Mouse (Mus musculus) left cerebral cortex, postnatal 25 days (tissue): ENCODE data around the gene Rps6kb2. TPM values are rescaled to one million over a fixed set of nuclear protein-coding genes. Genes with fewer than 3 reads are reported as not detected.

Experiments
- DNase-seq, 2 experiments: peaks; one replicate each; pipeline ENCODE4 v3.0.0; 2022; ENCODE audit warnings: low spot score in 2 of 2, mixed read lengths in 1 of 2
- intact Hi-C: fragments of 180-260 bp; cut with DNase I; formaldehyde crosslinking; loops from one replicate; pipeline ENCODE4 v1.15.1; 2025
- total RNA-seq, 2 experiments: library from RNA; stranded (reverse); gene quantifications; 2 replicates each; pipeline ENCODE4 v1.2.3; 2021

Rps6kb2 gene
- total RNA-seq, 2 experiments from 2014 or later: 28.5 to 32.0 TPM

GRCm38 (mm10) chr19:4106654-4107053 lies 56.5 kb downstream of the Rps6kb2 start:
- intact Hi-C loops: no loop called here
- DNase-seq: no peak

- no peak for DNase-seq
- intact Hi-C loops: no loop called here
These were observed 58.4 kb downstream of the Rps6kb2 start for GRCm38 (mm10) chr19:4104675-4105194.

Other genes starting within 250 kb of the Rps6kb2 start
- 1 to 10 TPM; 2.2 to 2.4 TPM for gene Aldh3b1, start 233.5 kb downstream of the Rps6kb2 start, total RNA-seq
- 10 to 100 TPM; 14.1 to 16.1 TPM for gene Unc93b1, start 228.2 kb downstream of the Rps6kb2 start, total RNA-seq
- gene Aldh3b3, start 204.7 kb downstream of the Rps6kb2 start, total RNA-seq: under 1 TPM in 1 of 2 experiments, not detected in 1; 0.11 TPM
- gene Aldh3b2, start 191.0 kb downstream of the Rps6kb2 start, total RNA-seq: 1 to 10 TPM; 1.7 to 2.1 TPM
- gene Acy3, start 176.8 kb downstream of the Rps6kb2 start, total RNA-seq: 1 to 10 TPM; 3.2 to 3.4 TPM
- gene Tbx10, start 170.6 kb downstream of the Rps6kb2 start, total RNA-seq: not detected
- 1 to 10 TPM; 7.0 to 7.3 TPM for gene Nudt8, start 162.8 kb downstream of the Rps6kb2 start, total RNA-seq
- 1 to 10 TPM; 1.1 to 1.6 TPM for gene Gm49405, start 162.7 kb downstream of the Rps6kb2 start, total RNA-seq
- gene Doc2g, start 160.0 kb downstream of the Rps6kb2 start, total RNA-seq: 1 to 10 TPM; 4.4 to 5.1 TPM
- 100 to 1,000 TPM; 221 to 241 TPM for gene Ndufv1, start 150.5 kb downstream of the Rps6kb2 start, total RNA-seq
- gene Gstp1, start 125.4 kb downstream of the Rps6kb2 start, total RNA-seq: 100 to 1,000 TPM; 266 to 294 TPM
- gene Gstp2, start 117.3 kb downstream of the Rps6kb2 start, total RNA-seq: 10 to 100 TPM; 30.7 to 33.1 TPM
- gene Gstp3, start 103.8 kb downstream of the Rps6kb2 start, total RNA-seq: not detected
- gene Cabp2, start 81.8 kb downstream of the Rps6kb2 start, total RNA-seq: not detected
- gene Cdk2ap2, start 66.2 kb downstream of the Rps6kb2 start, total RNA-seq: 10 to 100 TPM; 31.8 to 35.3 TPM
- gene Pitpnm1, start 63.4 kb downstream of the Rps6kb2 start, total RNA-seq: 100 to 1,000 TPM; 208 to 215 TPM
- gene Aip, start 37.5 kb downstream of the Rps6kb2 start, total RNA-seq: 100 to 1,000 TPM; 116 to 118 TPM
- not detected for gene Gpr152, start 23.6 kb downstream of the Rps6kb2 start, total RNA-seq
- gene Cabp4, start 19.3 kb downstream of the Rps6kb2 start, total RNA-seq: not detected
- 10 to 100 TPM; 75.6 to 82.8 TPM for gene Coro1b, start 14.7 kb downstream of the Rps6kb2 start, total RNA-seq
- 1 to 10 TPM; 1.1 to 2.0 TPM for gene Ptprcap, start 9.8 kb downstream of the Rps6kb2 start, total RNA-seq
- 1 to 10 TPM; 6.6 to 8.7 TPM for gene Carns1, start 12.1 kb upstream of the Rps6kb2 start, total RNA-seq
- gene Tbc1d10c, start 27.9 kb upstream of the Rps6kb2 start, total RNA-seq: 1 to 10 TPM; 1.3 to 2.0 TPM
- gene Ppp1ca, start 28.7 kb upstream of the Rps6kb2 start, total RNA-seq: 100 to 1,000 TPM; 318 to 320 TPM
- gene Rad9a, start 38.3 kb upstream of the Rps6kb2 start, total RNA-seq: 1 to 10 TPM; 6.9 to 8.0 TPM
- gene Clcf1, start 50.9 kb upstream of the Rps6kb2 start, total RNA-seq: 1 to 10 TPM in 1 of 2 experiments, under 1 TPM in 1; 0.96 to 1.2 TPM
- gene AC109138.7, start 51.0 kb upstream of the Rps6kb2 start, total RNA-seq: not detected
- gene Pold4, start 68.5 kb upstream of the Rps6kb2 start, total RNA-seq: 10 to 100 TPM; 14.0 to 18.6 TPM
- gene Ssh3, start 105.8 kb upstream of the Rps6kb2 start, total RNA-seq: 10 to 100 TPM; 52.3 to 58.2 TPM
- 10 to 100 TPM; 70.0 to 76.6 TPM for gene Ankrd13d, start 119.8 kb upstream of the Rps6kb2 start, total RNA-seq
- gene Grk2, start 142.9 kb upstream of the Rps6kb2 start, total RNA-seq: 100 to 1,000 TPM; 217 to 223 TPM
- 10 to 100 TPM; 71.5 to 75.1 TPM for gene Kdm2a, start 234.9 kb upstream of the Rps6kb2 start, total RNA-seq